Mouse (Mus musculus): ENCODE results near the gene Tk1. TPM values are rescaled to one million over a fixed set of nuclear protein-coding genes. Genes with fewer than 3 reads are reported as not detected.

Gene Tk1
- polyA plus RNA-seq, 1 experiment from 2014 or later = 158 TPM

GRCm38 (mm10) chr11:117799174-117799573 is 26.7 kb downstream of the Tk1 start:
- H3K9ac ChIP-seq = 0 out of 2 replicates have a peak overlapping the region, but pooled peaks have one; percentile 9
- no peaks in the 10 kb centered on the region for H3K9me3 ChIP-seq (ENCODE audit: low read depth, low read length)
- ATAC-seq (ENCODE audit: insufficient read depth) (no peak), DNase-seq (no peak)
- H3K4me3 ChIP-seq (ENCODE audit: low read depth, low read length) = peak overlapping the region; percentile 1; the same call in 1 of the 2 replicates
- 58% methylated on average over 5 of the region's 5 CpGs for WGBS
- no peak for TF ChIP-seq CTCF (IDR thresholded peaks at IDR 0.05; ENCODE audit: low read depth)
- H3K27ac ChIP-seq (ENCODE audit: low read depth) = no peak overlapping the region
- no peaks in the 10 kb centered on the region for H3K36me3 ChIP-seq (ENCODE audit: insufficient read depth)
- no peaks in the 10 kb centered on the region for H3K4me1 ChIP-seq (ENCODE audit: insufficient read depth)
- no peaks in the 10 kb centered on the region for H3K27me3 ChIP-seq (ENCODE audit: insufficient read depth, low read length)
- H3K4me2 ChIP-seq = no peak overlapping the region; the same call in 1 of the 2 replicates

GRCm38 (mm10) chr11:117798160-117798541 is 27.7 kb downstream of the Tk1 start:
- Histone ChIP-seq H3K27me3 (ENCODE audit: insufficient read depth, low read length) (no peaks in the 10 kb centered on the region), H3K4me1 (ENCODE audit: insufficient read depth) (no peaks in the 10 kb centered on the region), H3K9ac (no peak overlapping the region), H3K36me3 (ENCODE audit: insufficient read depth) (no peaks in the 10 kb centered on the region), H3K27ac (ENCODE audit: low read depth) (no peak overlapping the region), H3K4me2 (peak overlapping the region; percentile 10; the same call in 1 of the 2 replicates), H3K9me3 (ENCODE audit: low read depth, low read length) (no peaks in the 10 kb centered on the region), H3K4me3 (ENCODE audit: low read depth, low read length) (peak overlapping the region; percentile 5; the same call in 1 of the 2 replicates)
- no peak for TF ChIP-seq CTCF (IDR thresholded peaks at IDR 0.05; ENCODE audit: low read depth)
- WGBS = 22% methylated on average over 2 of the region's 2 CpGs
- DNase-seq (no peak), ATAC-seq (ENCODE audit: insufficient read depth) (no peak; the same call in 1 of the 2 replicates)

GRCm38 (mm10) chr11:117797511-117798159 is 28.3 kb downstream of the Tk1 start, which contains the start of gene 6030468B19Rik:
6030468B19Rik (plus strand) TSS chr11:117797660.
- Histone ChIP-seq H3K4me1 (ENCODE audit: insufficient read depth) (no peaks in the 10 kb centered on the region), H3K9me3 (ENCODE audit: low read depth, low read length) (no peaks in the 10 kb centered on the region), H3K9ac (no peak within 1 kb of the TSS; the same call in none of the 2 replicates), H3K4me3 (ENCODE audit: low read depth, low read length) (peak within 1 kb of the TSS; percentile 5; the same call in 1 of the 2 replicates), H3K27me3 (ENCODE audit: insufficient read depth, low read length) (no peaks in the 10 kb centered on the region), H3K27ac (ENCODE audit: low read depth) (no peak within 1 kb of the TSS), H3K36me3 (ENCODE audit: insufficient read depth) (no peaks in the 10 kb centered on the region), H3K4me2 (peak within 1 kb of the TSS; percentile 12; the same call in 1 of the 2 replicates)
- 47% methylated on average over 9 of the region's 9 CpGs for WGBS
- DNase-seq (no peak), ATAC-seq (ENCODE audit: insufficient read depth) (peak; percentile 63; the same call in 1 of the 2 replicates)
- TF ChIP-seq CTCF (IDR thresholded peaks at IDR 0.05; ENCODE audit: low read depth) = no peak

DNA sequence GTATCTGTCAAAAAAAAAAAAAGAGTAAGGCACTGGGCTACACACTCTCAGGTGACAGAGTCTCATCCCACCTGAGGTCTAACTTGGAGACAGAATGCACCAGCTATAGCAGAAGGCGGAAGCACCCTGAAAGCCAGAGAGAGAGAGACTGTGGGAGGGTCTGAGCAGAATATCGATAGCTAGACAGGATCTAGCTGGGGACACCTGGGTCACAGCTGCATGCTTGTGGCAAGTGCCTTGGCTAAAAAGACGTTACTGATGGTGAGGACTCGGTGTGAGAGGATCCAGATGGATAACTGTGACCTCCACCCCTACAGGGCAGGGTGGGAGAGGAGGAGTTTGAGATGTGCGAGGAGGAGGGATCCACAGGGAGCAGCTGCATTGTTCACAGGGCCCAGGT is 28.9 kb downstream of the Tk1 start:
- Histone ChIP-seq H3K4me1 (ENCODE audit: insufficient read depth) (peaks cover 4% of the 10 kb centered on the region; the same call in 1 of the 2 replicates), H3K36me3 (ENCODE audit: insufficient read depth) (no peaks in the 10 kb centered on the region), H3K4me3 (ENCODE audit: low read depth, low read length) (no peak overlapping the region), H3K4me2 (peak overlapping the region; percentile 12; the same call in 1 of the 2 replicates), H3K9ac (no peak overlapping the region), H3K27ac (ENCODE audit: low read depth) (no peak overlapping the region), H3K27me3 (ENCODE audit: insufficient read depth, low read length) (no peaks in the 10 kb centered on the region), H3K9me3 (ENCODE audit: low read depth, low read length) (no peaks in the 10 kb centered on the region)
- ATAC-seq (ENCODE audit: insufficient read depth) (no peak), DNase-seq (no peak)
- 38% methylated on average over 5 of the region's 5 CpGs for WGBS
- TF ChIP-seq CTCF (IDR thresholded peaks at IDR 0.05; ENCODE audit: low read depth) = no peak

- Histone ChIP-seq H3K9me3 (ENCODE audit: low read depth, low read length) (no peaks in the 10 kb centered on the region), H3K36me3 (ENCODE audit: insufficient read depth) (no peaks in the 10 kb centered on the region), H3K27ac (ENCODE audit: low read depth) (no peak overlapping the region), H3K9ac (no peak overlapping the region), H3K4me2 (no peak overlapping the region), H3K4me1 (ENCODE audit: insufficient read depth) (peaks cover 4% of the 10 kb centered on the region; the same call in 1 of the 2 replicates), H3K27me3 (ENCODE audit: insufficient read depth, low read length) (0 out of 2 replicates have a peak, but pooled peaks cover 3% of the 10 kb centered on the region), H3K4me3 (ENCODE audit: low read depth, low read length) (no peak overlapping the region)
- no peak for TF ChIP-seq CTCF (IDR thresholded peaks at IDR 0.05; ENCODE audit: low read depth)
- no peak for ATAC-seq (ENCODE audit: insufficient read depth)
- 46% methylated on average over 4 of the region's 4 CpGs for WGBS
- no peak for DNase-seq
These were observed 31.8 kb downstream of the Tk1 start for GRCm38 (mm10) chr11:117794035-117794551.

GRCm38 (mm10) chr11:117792281-117792888 is 33.5 kb downstream of the Tk1 start:
- WGBS = 5% methylated on average over 22 of the region's 22 CpGs
- TF ChIP-seq CTCF (IDR thresholded peaks at IDR 0.05; ENCODE audit: low read depth) = 0 out of 2 replicates have a peak, but pooled peaks have one; percentile 17
- Histone ChIP-seq H3K27me3 (ENCODE audit: insufficient read depth, low read length) (0 out of 2 replicates have a peak, but pooled peaks cover 3% of the 10 kb centered on the region), H3K36me3 (ENCODE audit: insufficient read depth) (no peaks in the 10 kb centered on the region), H3K4me1 (ENCODE audit: insufficient read depth) (peaks cover 4% of the 10 kb centered on the region; the same call in 1 of the 2 replicates), H3K9me3 (ENCODE audit: low read depth, low read length) (no peaks in the 10 kb centered on the region), H3K4me2 (peak overlapping the region; percentile 59), H3K27ac (ENCODE audit: low read depth) (no peak overlapping the region), H3K9ac (no peak overlapping the region), H3K4me3 (ENCODE audit: low read depth, low read length) (peak overlapping the region; percentile 21)
- DNase-seq (peak; percentile 72), ATAC-seq (ENCODE audit: insufficient read depth) (peak; percentile 42)

- 79% methylated on average over 9 of the region's 9 CpGs for WGBS
- no peak overlapping the region for H3K9ac ChIP-seq
- DNase-seq = no peak
- H3K27me3 ChIP-seq (ENCODE audit: insufficient read depth, low read length) = 0 out of 2 replicates have a peak, but pooled peaks cover 3% of the 10 kb centered on the region
- H3K4me3 ChIP-seq (ENCODE audit: low read depth, low read length) = no peak overlapping the region
- no peak for TF ChIP-seq CTCF (IDR thresholded peaks at IDR 0.05; ENCODE audit: low read depth)
- ATAC-seq (ENCODE audit: insufficient read depth) = no peak
- H3K36me3 ChIP-seq (ENCODE audit: insufficient read depth) = no peaks in the 10 kb centered on the region
- peaks cover 4% of the 10 kb centered on the region; the same call in 1 of the 2 replicates for H3K4me1 ChIP-seq (ENCODE audit: insufficient read depth)
- H3K9me3 ChIP-seq (ENCODE audit: low read depth, low read length) = no peaks in the 10 kb centered on the region
- H3K27ac ChIP-seq (ENCODE audit: low read depth) = no peak overlapping the region
- H3K4me2 ChIP-seq = no peak overlapping the region
These were observed 34.5 kb downstream of the Tk1 start for GRCm38 (mm10) chr11:117791441-117791761.
